Mouse (Mus musculus) brain, embryonic 14.5 days (tissue): ENCODE results near the gene Ankrd60. TPM values are rescaled to one million over a fixed set of nuclear protein-coding genes. Genes with fewer than 3 reads are reported as not detected.

Experiments used
- DNase-seq: peaks from one replicate; pipeline ENCODE4 v3.0.0-alpha.2; 2011; ENCODE audit warnings: low read depth
- CTCF ChIP-seq: fragments of 200-500 bp; IDR thresholded peaks from 2 replicates; pipeline ENCODE4 v1.5.1; 2012; ENCODE audit warnings: inconsistent platforms, mild to moderate bottlenecking, moderate library complexity, borderline replicate concordance; ENCODE audit not compliant: insufficient read depth, insufficient read length; ENCODE audit errors: extremely low read depth
- POLR2A ChIP-seq: fragments of 200-500 bp; IDR thresholded peaks from 2 replicates; pipeline ENCODE4 v1.6.1; 2012; ENCODE audit warnings: mild to moderate bottlenecking, inconsistent platforms, borderline replicate concordance; ENCODE audit not compliant: poor library complexity, insufficient read depth, insufficient read length, severe bottlenecking; ENCODE audit errors: extremely low read depth
- polyA plus RNA-seq: library from polyadenylated mRNA; depleted of rRNA; stranded (reverse); fragments of >200 nt; gene quantifications from 2 replicates; pipeline ENCODE4 v1.2.3, GENCODE M21; 2012

The Ankrd60 gene
- polyA plus RNA-seq, 1 experiment: not detected

DNA sequence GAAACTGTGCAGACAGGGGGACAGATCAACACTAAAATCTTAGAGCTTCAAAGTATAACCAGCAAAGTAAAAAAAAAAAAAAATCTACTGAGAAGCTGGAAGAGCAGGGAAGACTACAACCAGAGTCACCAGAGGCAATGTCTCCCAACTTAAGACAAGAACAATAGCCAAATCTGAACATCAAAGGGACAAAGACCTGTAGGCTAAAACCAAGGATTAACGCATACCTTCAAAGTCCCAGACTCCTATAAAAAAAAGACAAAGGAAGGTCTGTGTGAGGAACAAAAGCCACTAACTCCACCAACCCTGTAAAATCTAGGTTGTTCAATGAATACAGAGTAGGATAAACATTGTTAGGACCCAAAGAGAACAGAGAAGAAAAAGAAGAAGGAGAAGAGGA is 23.7 kb upstream of the Ankrd60 start:
- TF ChIP-seq POLR2A: no peak
- TF ChIP-seq CTCF: no peak
- no peak for DNase-seq

DNA sequence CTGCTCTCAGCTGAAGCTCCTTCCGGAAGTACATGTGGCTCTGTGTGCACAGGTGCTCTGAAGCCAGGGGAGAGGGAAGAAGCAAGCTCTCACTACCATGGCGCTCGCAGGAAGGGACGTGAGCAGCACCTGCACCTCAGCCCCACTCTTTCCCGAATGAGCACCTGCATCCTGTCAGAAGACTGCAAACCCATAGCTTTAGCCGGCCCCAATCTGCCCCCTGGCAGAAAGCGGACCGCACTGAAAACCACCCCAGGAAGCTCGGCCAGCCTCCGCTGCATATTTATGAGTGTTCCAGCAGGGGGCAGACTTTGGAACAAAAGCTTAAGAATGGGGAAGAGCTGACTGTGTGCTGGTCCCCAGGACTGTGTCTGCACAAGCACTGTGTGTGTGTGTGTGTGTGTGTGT is 17.2 kb upstream of the Ankrd60 start:
- TF ChIP-seq CTCF (peak; percentile 51; the same call in 1 of the 2 replicates), POLR2A (no peak)

GRCm38 (mm10) chr2:173594313-173595063 is 16.3 kb upstream of the Ankrd60 start:
- DNase-seq: peak; percentile 15
- TF ChIP-seq CTCF: no peak
- TF ChIP-seq POLR2A: no peak

More for the DNA sequence above, 17.2 kb upstream of the Ankrd60 start:
- DNase-seq: peak; percentile 18

GRCm38 (mm10) chr2:173593841-173594240 is 15.7 kb upstream of the Ankrd60 start:
- DNase-seq: peak; percentile 31
- TF ChIP-seq CTCF (no peak), POLR2A (no peak)

DNA sequence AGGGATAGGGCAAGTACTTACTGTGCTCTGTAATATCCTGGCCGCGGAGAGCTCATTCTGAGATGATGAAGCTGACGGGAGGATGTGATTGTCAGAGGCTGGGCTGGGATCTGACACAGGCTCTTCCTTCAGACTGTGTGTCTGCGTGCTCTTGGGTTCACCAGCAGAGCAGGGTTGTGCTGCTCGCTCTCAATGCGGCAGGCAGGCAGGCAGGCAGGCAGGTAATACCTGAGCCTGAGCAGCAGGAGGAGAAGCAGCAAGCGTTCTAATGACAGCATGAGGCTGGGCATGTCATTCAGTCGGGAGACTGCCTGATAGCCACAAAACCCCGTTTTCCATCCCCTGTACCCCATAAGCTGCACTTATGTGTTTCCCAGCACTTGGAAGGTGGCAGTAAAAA is 14.6 kb upstream of the Ankrd60 start:
- peak; percentile 43 for DNase-seq

GRCm38 (mm10) chr2:173587411-173587810 is 9.2 kb upstream of the Ankrd60 start:
- TF ChIP-seq POLR2A (no peak), CTCF (no peak)
- DNase-seq: no peak

More for the DNA sequence above, 14.6 kb upstream of the Ankrd60 start:
- TF ChIP-seq POLR2A (no peak), CTCF (peak; percentile 21; the same call in 1 of the 2 replicates)

DNA sequence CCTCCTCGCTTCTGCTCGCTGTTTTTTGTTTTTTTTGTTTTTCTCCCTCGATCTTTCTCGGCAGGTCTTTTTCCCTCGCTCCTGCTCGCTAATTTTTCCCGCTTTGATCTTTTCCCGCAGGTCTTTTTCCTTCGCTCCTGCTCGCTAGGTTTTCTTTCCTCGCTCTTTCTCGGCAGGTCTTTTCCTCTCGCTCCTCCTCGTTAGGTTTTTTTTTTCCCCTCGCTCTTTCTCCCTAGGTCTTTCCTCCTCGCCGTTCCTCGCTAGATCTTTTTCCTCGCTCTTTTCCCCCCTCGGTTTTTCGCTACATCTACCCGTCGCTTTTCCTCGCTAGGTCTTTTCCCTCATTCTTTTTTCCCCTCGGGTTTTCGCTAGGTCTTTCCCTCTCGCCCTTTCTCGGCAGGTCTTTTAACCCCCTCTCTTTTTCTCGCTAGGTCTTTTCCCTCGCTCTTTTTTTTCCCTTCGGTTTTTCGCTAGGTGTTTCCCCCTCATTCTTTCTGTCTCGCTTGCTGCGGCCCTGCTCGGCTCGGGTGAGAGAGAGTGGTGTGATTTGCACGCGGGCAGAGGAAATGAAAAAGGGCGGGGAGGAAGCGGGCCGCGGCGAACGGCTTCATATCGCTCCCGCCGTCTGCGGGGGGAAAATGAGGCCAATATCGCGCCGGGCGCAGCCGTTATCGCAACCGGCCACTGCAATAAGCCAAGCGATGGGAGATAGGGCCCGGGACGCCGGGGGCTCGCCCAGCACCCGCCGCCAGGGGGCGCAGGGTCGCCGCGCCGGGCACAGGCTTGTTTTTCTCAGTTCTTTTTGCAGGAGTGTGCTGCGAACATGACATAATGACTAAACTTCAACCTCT is 8.2 kb upstream of the Ankrd60 start:
- TF ChIP-seq CTCF (peak; percentile 85), POLR2A (no peak)
- peak; percentile 81 for DNase-seq

DNA sequence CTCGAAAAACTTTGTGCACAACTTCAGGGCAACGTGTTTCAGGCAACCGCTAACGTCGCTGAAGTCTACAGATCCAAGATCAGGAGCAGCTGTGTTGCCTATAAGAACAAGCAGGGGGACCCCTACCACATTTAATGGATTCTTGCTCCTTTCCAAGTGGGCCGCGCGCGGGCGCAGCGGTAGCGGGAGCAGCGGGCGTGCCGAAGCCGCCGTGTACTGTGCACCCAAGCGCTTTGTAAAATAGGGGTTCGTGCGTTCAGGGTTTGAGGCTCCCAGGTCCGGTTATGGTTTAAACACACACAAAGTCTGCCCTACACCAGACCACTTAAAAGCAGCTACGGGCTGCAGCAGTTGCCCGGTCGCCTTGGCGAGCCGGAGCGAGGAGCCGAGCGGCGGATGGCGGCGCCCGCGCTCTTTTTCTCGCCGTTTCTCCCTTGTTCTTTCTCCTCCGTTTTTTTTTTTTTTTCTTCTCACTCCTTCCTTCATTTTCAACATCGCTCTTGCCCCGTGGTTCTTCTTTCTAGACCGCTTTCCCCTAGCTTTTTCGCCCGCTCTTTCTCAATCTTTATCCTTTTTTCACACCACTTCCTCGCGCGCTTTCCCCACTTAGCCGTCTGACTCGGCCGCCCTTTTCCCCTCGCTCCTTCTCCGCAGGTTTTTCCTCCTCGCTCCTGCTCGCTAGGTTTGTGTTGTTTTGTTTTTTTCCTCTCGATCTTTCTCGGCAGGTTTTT is 7.4 kb upstream of the Ankrd60 start:
- peak; percentile 64 for TF ChIP-seq CTCF
- TF ChIP-seq POLR2A: no peak
- DNase-seq: peak; percentile 96

GRCm38 (mm10) chr2:173584361-173584760 is 6.2 kb upstream of the Ankrd60 start:
- no peak for TF ChIP-seq POLR2A
- no peak for TF ChIP-seq CTCF
- DNase-seq: no peak

- TF ChIP-seq POLR2A (no peak), CTCF (peak; percentile 71; the same call in 1 of the 2 replicates)
- peak; percentile 36 for DNase-seq
Observed at GRCm38 (mm10) chr2:173583455-173583854, 5.3 kb upstream of the Ankrd60 start.

GRCm38 (mm10) chr2:173582903-173583302 is 4.7 kb upstream of the Ankrd60 start:
- no peak for DNase-seq
- no peak for TF ChIP-seq CTCF
- no peak for TF ChIP-seq POLR2A

DNA sequence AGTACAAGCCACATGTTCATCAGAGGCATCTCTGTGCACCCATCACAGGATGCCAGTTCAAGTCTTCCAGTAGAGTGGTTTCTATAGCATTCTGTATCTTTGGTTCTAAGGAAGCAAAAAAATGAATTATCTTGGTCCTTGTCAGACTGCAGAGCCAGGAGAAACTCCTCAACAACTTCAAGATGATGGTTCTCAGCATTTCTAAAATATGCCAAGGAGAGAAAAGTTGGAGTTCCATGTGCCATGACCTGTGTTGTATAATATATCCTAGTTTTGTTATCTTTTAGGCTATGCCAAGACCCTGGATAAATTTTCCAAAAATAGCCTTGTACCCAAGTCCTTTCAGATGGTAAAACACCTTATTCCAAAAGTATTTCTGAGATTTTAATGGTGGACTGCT is 2.9 kb upstream of the Ankrd60 start:
- peak; percentile 24 for DNase-seq
- TF ChIP-seq POLR2A (no peak), CTCF (no peak)
